Mouse (Mus musculus): Measurements from ENCODE around the gene Hist1h4m. TPM values are rescaled to one million over a fixed set of nuclear protein-coding genes. Genes with fewer than 3 reads are reported as not detected.

Gene Hist1h4m
- polyA plus RNA-seq, 1 experiment from 2014 or later = not detected

Small RNA genes lying within 50 kb of the gene (microRNA-seq; reads per million reads assigned to microRNA genes)
- gene Gm19658 (not detected), gene Gm44346 (not detected), gene Gm44466 (not detected)

Other genes starting within 250 kb of the Hist1h4m start
- gene Olfr1364, start 230.0 kb upstream of the Hist1h4m start, polyA plus RNA-seq (2016; fragmentation: Nextera tagmentation; extraction: Ambion mirVana) = not detected in 2 replicates
- not detected in 2 replicates for gene Olfr1362, start 197.7 kb upstream of the Hist1h4m start, polyA plus RNA-seq (2016; fragmentation: Nextera tagmentation; extraction: Ambion mirVana)
- gene Olfr11, start 169.2 kb upstream of the Hist1h4m start, polyA plus RNA-seq (2016; fragmentation: Nextera tagmentation; extraction: Ambion mirVana) = not detected in 2 replicates
- not detected in 2 replicates for gene Olfr1361, start 148.4 kb upstream of the Hist1h4m start, polyA plus RNA-seq (2016; fragmentation: Nextera tagmentation; extraction: Ambion mirVana)
- not detected in 2 replicates for gene Olfr1360, start 134.3 kb upstream of the Hist1h4m start, polyA plus RNA-seq (2016; fragmentation: Nextera tagmentation; extraction: Ambion mirVana)
- gene Olfr1359, start 113.6 kb upstream of the Hist1h4m start, polyA plus RNA-seq (2016; fragmentation: Nextera tagmentation; extraction: Ambion mirVana) = not detected in 2 replicates
- 2.2 and 3.1 TPM in 2 replicates for gene Hist1h2bl, start 95.6 kb upstream of the Hist1h4m start, polyA plus RNA-seq (2016; fragmentation: Nextera tagmentation; extraction: Ambion mirVana)
- 21.4 and 30.7 TPM in 2 replicates for gene Hist1h2ai, start 95.3 kb upstream of the Hist1h4m start, polyA plus RNA-seq (2016; fragmentation: Nextera tagmentation; extraction: Ambion mirVana)
- gene Hist1h3h, start 94.1 kb upstream of the Hist1h4m start, polyA plus RNA-seq (2016; fragmentation: Nextera tagmentation; extraction: Ambion mirVana) = 6.0 and 10.1 TPM in 2 replicates
- gene Hist1h2bm, start 89.7 kb upstream of the Hist1h4m start, polyA plus RNA-seq (2016; fragmentation: Nextera tagmentation; extraction: Ambion mirVana) = 5.8 TPM in 2 replicates
- 0.97 and 1.4 TPM in 2 replicates for gene Hist1h4j, start 76.7 kb upstream of the Hist1h4m start, polyA plus RNA-seq (2016; fragmentation: Nextera tagmentation; extraction: Ambion mirVana)
- 2.9 and 3.5 TPM in 2 replicates for gene Hist1h4k, start 61.2 kb upstream of the Hist1h4m start, polyA plus RNA-seq (2016; fragmentation: Nextera tagmentation; extraction: Ambion mirVana)
- 26.9 and 43.2 TPM in 2 replicates for gene Hist1h2ak, start 57.9 kb upstream of the Hist1h4m start, polyA plus RNA-seq (2016; fragmentation: Nextera tagmentation; extraction: Ambion mirVana)
- 3.9 and 6.3 TPM in 2 replicates for gene Hist1h2bn, start 57.6 kb upstream of the Hist1h4m start, polyA plus RNA-seq (2016; fragmentation: Nextera tagmentation; extraction: Ambion mirVana)
- gene Hist1h1b, start 31.1 kb upstream of the Hist1h4m start, polyA plus RNA-seq (2016; fragmentation: Nextera tagmentation; extraction: Ambion mirVana) = 30.4 and 37.6 TPM in 2 replicates
- gene Hist1h3i, start 28.4 kb upstream of the Hist1h4m start, polyA plus RNA-seq (2016; fragmentation: Nextera tagmentation; extraction: Ambion mirVana) = 155 and 164 TPM in 2 replicates
- 6.1 and 12.2 TPM in 2 replicates for gene Hist1h2an, start 24.5 kb upstream of the Hist1h4m start, polyA plus RNA-seq (2016; fragmentation: Nextera tagmentation; extraction: Ambion mirVana)
- gene Hist1h2bp, start 24.3 kb upstream of the Hist1h4m start, polyA plus RNA-seq (2016; fragmentation: Nextera tagmentation; extraction: Ambion mirVana) = 1.9 and 2.4 TPM in 2 replicates
- 18.5 and 23.3 TPM in 2 replicates for gene Hist1h2bq, start 1.5 kb upstream of the Hist1h4m start, polyA plus RNA-seq (2016; fragmentation: Nextera tagmentation; extraction: Ambion mirVana)
- not detected in 2 replicates for gene Hist1h2ao, start 1.3 kb upstream of the Hist1h4m start, polyA plus RNA-seq (2016; fragmentation: Nextera tagmentation; extraction: Ambion mirVana)
- gene Hist1h4n, start 20.4 kb downstream of the Hist1h4m start, polyA plus RNA-seq (2016; fragmentation: Nextera tagmentation; extraction: Ambion mirVana) = 11.5 and 17.5 TPM in 2 replicates
- gene Hist1h2ap, start 21.8 kb downstream of the Hist1h4m start, polyA plus RNA-seq (2016; fragmentation: Nextera tagmentation; extraction: Ambion mirVana) = 4,827 and 5,103 TPM in 2 replicates
- 17.6 and 23.0 TPM in 2 replicates for gene Hist1h2br, start 22.0 kb downstream of the Hist1h4m start, polyA plus RNA-seq (2016; fragmentation: Nextera tagmentation; extraction: Ambion mirVana)
- 22.3 and 24.2 TPM in 2 replicates for gene Zfp184, start 133.3 kb downstream of the Hist1h4m start, polyA plus RNA-seq (2016; fragmentation: Nextera tagmentation; extraction: Ambion mirVana)
- not detected in 2 replicates for gene Pom121l2, start 169.4 kb downstream of the Hist1h4m start, polyA plus RNA-seq (2016; fragmentation: Nextera tagmentation; extraction: Ambion mirVana)
- gene Prss16, start 198.0 kb downstream of the Hist1h4m start, polyA plus RNA-seq (2016; fragmentation: Nextera tagmentation; extraction: Ambion mirVana) = 0.30 TPM in 1 of 2 replicates, not detected in the other
- 10.1 and 11.3 TPM in 2 replicates for gene Hist1h2ah, start 223.8 kb downstream of the Hist1h4m start, polyA plus RNA-seq (2016; fragmentation: Nextera tagmentation; extraction: Ambion mirVana)
- 7.2 and 8.1 TPM in 2 replicates for gene Hist1h2bk, start 224.1 kb downstream of the Hist1h4m start, polyA plus RNA-seq (2016; fragmentation: Nextera tagmentation; extraction: Ambion mirVana)
- 34.4 and 38.6 TPM in 2 replicates for gene Hist1h4i, start 229.6 kb downstream of the Hist1h4m start, polyA plus RNA-seq (2016; fragmentation: Nextera tagmentation; extraction: Ambion mirVana)
- gene Hist1h2ag, start 231.2 kb downstream of the Hist1h4m start, polyA plus RNA-seq (2016; fragmentation: Nextera tagmentation; extraction: Ambion mirVana) = 62.2 and 69.7 TPM in 2 replicates
- gene Hist1h2bj, start 231.5 kb downstream of the Hist1h4m start, polyA plus RNA-seq (2016; fragmentation: Nextera tagmentation; extraction: Ambion mirVana) = 13.1 and 15.4 TPM in 2 replicates

Data from midbrain, embryonic 12.5 days (tissue).